Mouse (Mus musculus): ENCODE data around the gene 4930513O06Rik.

- no peak for TF ChIP-seq CTCF (IDR thresholded peaks at IDR 0.05)
- TF ChIP-seq POLR2A (IDR thresholded peaks at IDR 0.05; ENCODE audit: insufficient read depth, low read depth, low read length) = no peak
- TF ChIP-seq EP300 (IDR thresholded peaks at IDR 0.05; ENCODE audit: insufficient read depth, low read depth, low read length) = no peak
Measured at GRCm38 (mm10) chrX:139051976-139052375, 34.1 kb upstream of the 4930513O06Rik start.

All from heart, adult 2 months (tissue).